In the genomic region with DNA sequence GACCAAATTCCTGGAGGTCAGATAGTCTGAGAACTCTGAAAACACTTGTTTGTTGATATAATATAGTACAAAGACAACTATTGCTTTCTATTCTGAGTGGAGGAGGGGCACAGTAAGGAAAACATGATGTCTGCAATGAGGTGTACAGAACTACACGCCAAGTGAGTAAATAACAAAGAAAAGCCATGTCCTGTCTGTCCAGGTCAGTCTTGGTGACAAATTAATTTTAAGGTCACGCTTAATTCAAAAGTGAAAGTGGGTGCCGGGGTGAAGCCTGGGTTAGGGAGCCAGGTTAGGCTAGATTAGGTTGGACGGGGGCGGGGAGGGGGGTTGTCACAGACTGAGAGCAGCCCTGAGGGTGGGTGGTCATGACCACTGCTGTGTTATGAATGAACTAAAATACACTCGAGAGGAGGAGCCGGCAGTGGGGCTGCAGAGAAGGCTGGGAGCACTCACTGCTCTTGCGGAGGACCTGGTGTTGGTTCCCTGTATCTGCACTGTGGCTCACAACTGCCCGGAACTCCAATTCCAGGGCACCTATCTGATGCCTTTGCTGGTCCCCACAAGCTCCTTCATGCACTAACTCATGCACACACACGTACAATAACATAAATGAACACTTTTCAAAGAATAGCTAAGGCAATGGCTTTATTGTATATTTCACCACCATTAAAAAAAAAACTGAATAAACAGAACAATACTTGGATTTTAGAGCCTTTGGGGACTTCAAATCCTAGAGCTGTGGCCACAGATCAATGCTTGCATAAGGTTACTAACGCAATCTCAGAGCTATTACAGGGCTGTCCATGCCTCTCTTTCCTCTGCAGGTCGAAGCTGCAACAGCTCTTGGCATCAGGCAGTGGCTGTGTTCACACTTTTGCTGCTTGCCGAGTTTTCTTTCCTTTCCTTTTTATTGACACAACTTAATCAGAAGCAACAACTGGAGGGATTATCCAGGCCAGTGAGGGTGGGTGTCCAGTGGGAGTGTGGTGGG, we compare ENCODE assay signal across 10 mouse cellular contexts. TPM values are rescaled to one million over a fixed set of nuclear protein-coding genes. Genes with fewer than 3 reads are reported as not detected.
DNase-seq lines count a peak whose midpoint lies in the region; ATAC-seq lines count a peak whose summit lies in the region.
"Had no signal": no experiment of that assay in that cellular context is flagged by ENCODE, and none has a peak within 500 bp of the region (broad histone marks: within the 10 kb centered on the region; RNA-seq: fewer than 3 reads in every experiment).

No protein-coding gene starts in this region.

- no peak overlapping the region for H3K9ac ChIP-seq in heart, embryonic 16.5 days (ENCODE audit: low read length)
- no peak overlapping the region for H3K9ac ChIP-seq in heart, embryonic 11.5 days (ENCODE audit: low read depth, low read length)
- H3K9ac ChIP-seq in stomach, embryonic 15.5 days = no peak overlapping the region
- no peak overlapping the region for H3K9ac ChIP-seq in hindbrain, embryonic 12.5 days
- H3K9ac ChIP-seq: hindbrain, embryonic 15.5 days had no signal

- peak overlapping the region; percentile 25; the same call in 1 of the 2 replicates for H3K4me2 ChIP-seq in heart, embryonic 16.5 days (ENCODE audit: low read depth, low read length)
- no peak overlapping the region for H3K4me2 ChIP-seq in heart, embryonic 11.5 days
- H3K4me2 ChIP-seq in stomach, embryonic 15.5 days = peak overlapping the region; percentile 30
- H3K4me2 ChIP-seq in hindbrain, embryonic 12.5 days (replicated peaks) = no peak overlapping the region
- H3K4me2 ChIP-seq: hindbrain, embryonic 15.5 days had no signal

- H3K27me3 ChIP-seq in heart, embryonic 16.5 days (ENCODE audit: control insufficient read depth, insufficient read depth, low read length) = no peaks in the 10 kb centered on the region
- H3K27me3 ChIP-seq in heart, embryonic 11.5 days (ENCODE audit: control insufficient read depth, insufficient read depth, low read length) = peaks cover 4% of the 10 kb centered on the region; the same call in 1 of the 2 replicates
- H3K27me3 ChIP-seq in stomach, embryonic 15.5 days (replicated peaks) = no peaks in the 10 kb centered on the region
- peaks cover 26% of the 10 kb centered on the region for H3K27me3 ChIP-seq in hindbrain, embryonic 12.5 days
- H3K27me3 ChIP-seq: CH12.LX had no signal

- no peaks in the 10 kb centered on the region for H3K9me3 ChIP-seq in heart, embryonic 16.5 days (replicated peaks; ENCODE audit: control insufficient read depth, low read length)
- H3K9me3 ChIP-seq in heart, embryonic 11.5 days (replicated peaks; ENCODE audit: control insufficient read depth, low read length) = no peaks in the 10 kb centered on the region
- H3K9me3 ChIP-seq in stomach, embryonic 15.5 days = no peaks in the 10 kb centered on the region
- H3K9me3 ChIP-seq in hindbrain, embryonic 12.5 days (replicated peaks) = no peaks in the 10 kb centered on the region
- H3K9me3 ChIP-seq: hindbrain, embryonic 15.5 days had no signal

- H3K36me3 ChIP-seq in heart, embryonic 16.5 days (ENCODE audit: control insufficient read depth, insufficient read depth) = no peaks in the 10 kb centered on the region
- no peaks in the 10 kb centered on the region for H3K36me3 ChIP-seq in heart, embryonic 11.5 days (ENCODE audit: control insufficient read depth, insufficient read depth, low read length)
- H3K36me3 ChIP-seq in stomach, embryonic 15.5 days = no peaks in the 10 kb centered on the region
- H3K36me3 ChIP-seq in hindbrain, embryonic 12.5 days = no peaks in the 10 kb centered on the region
- H3K36me3 ChIP-seq: hindbrain, embryonic 15.5 days had no signal

- H3K27ac ChIP-seq in heart, embryonic 16.5 days (ENCODE audit: low read length) = no peak overlapping the region
- no peak overlapping the region for H3K27ac ChIP-seq in heart, embryonic 11.5 days (ENCODE audit: low read depth, low read length)
- H3K27ac ChIP-seq in stomach, embryonic 15.5 days = no peak overlapping the region
- H3K27ac ChIP-seq in hindbrain, embryonic 12.5 days = no peak overlapping the region
- H3K27ac ChIP-seq: hindbrain, embryonic 15.5 days had no signal

- H3K4me3 ChIP-seq in heart, embryonic 16.5 days (ENCODE audit: low read length) = no peak overlapping the region
- H3K4me3 ChIP-seq in heart, embryonic 11.5 days (ENCODE audit: low read depth, low read length) = no peak overlapping the region
- H3K4me3 ChIP-seq in stomach, embryonic 15.5 days (replicated peaks) = peak overlapping the region; percentile 6; the same call in 1 of the 2 replicates
- H3K4me3 ChIP-seq in hindbrain, embryonic 12.5 days = no peak overlapping the region
- H3K4me3 ChIP-seq: hindbrain, embryonic 15.5 days had no signal

- 68% methylated on average over 13 of the region's 13 CpGs for WGBS in heart, embryonic 16.5 days
- WGBS in heart, embryonic 11.5 days (ENCODE audit: insufficient replicate concordance) = 71% methylated on average over 13 of the region's 13 CpGs
- WGBS in stomach, embryonic 15.5 days = 53% methylated on average over 13 of the region's 13 CpGs
- WGBS in hindbrain, embryonic 12.5 days = 64% methylated on average over 13 of the region's 13 CpGs

- no peaks in the 10 kb centered on the region; the same call in 1 of the 2 replicates for H3K4me1 ChIP-seq in heart, embryonic 16.5 days (ENCODE audit: control insufficient read depth, insufficient read depth, low read length)
- no peaks in the 10 kb centered on the region for H3K4me1 ChIP-seq in heart, embryonic 11.5 days (ENCODE audit: control insufficient read depth, insufficient read depth, low read length)
- H3K4me1 ChIP-seq in stomach, embryonic 15.5 days = peaks cover 8% of the 10 kb centered on the region; the same call in 1 of the 2 replicates
- H3K4me1 ChIP-seq in hindbrain, embryonic 12.5 days = peaks cover 16% of the 10 kb centered on the region

- no peak for ATAC-seq in heart, embryonic 16.5 days (replicated peaks; ENCODE audit: extremely low read depth, insufficient read depth, low FRiP score)
- no peak for ATAC-seq in heart, embryonic 11.5 days (replicated peaks; ENCODE audit: insufficient number of reproducible peaks, low FRiP score, low TSS enrichment)
- peak; percentile 9; the same call in 1 of the 2 replicates for ATAC-seq in granulocyte monocyte progenitor cell, adult 5-6 weeks (replicated peaks; ENCODE audit: poor library complexity, severe bottlenecking)
- ATAC-seq in stomach, embryonic 15.5 days (ENCODE audit: insufficient read depth, low FRiP score, low read depth) = no peak
- ATAC-seq in hindbrain, embryonic 12.5 days (ENCODE audit: low FRiP score) = no peak

- peak; percentile 19 for DNase-seq in thymus, postnatal 14 days
- no peak for DNase-seq in thymus, postnatal 0 days (ENCODE audit: low spot score)
- DNase-seq in layer of hippocampus, adult 8-10 months (ENCODE audit: low spot score in 2 of 2) = no peak

RNA-seq across cellular contexts. Expression of gene N4bp2l1, which starts 2.6 kb away (rescaled TPM):
- 5.4 and 9.6 TPM in 2 replicates for polyA plus RNA-seq in heart, embryonic 16.5 days (2015; fragmentation: Nextera tagmentation; extraction: Ambion mirVana)
- 3.0 and 3.2 TPM in 2 replicates for polyA plus RNA-seq in heart, embryonic 11.5 days (2014; fragmentation: Nextera tagmentation; extraction: Ambion mirVana)
- 47.7 and 48.6 TPM in 2 replicates for polyA plus RNA-seq in thymus, postnatal 0 days (2015; fragmentation: Nextera tagmentation; extraction: Ambion mirVana)
- 28.9 and 31.4 TPM in 2 replicates for total RNA-seq in granulocyte monocyte progenitor cell, adult 5-6 weeks (2014; fragmentation: Nextera tagmentation)
- 28.8 and 29.7 TPM in 2 replicates for total RNA-seq in granulocyte monocyte progenitor cell, adult 5-6 weeks (2017)
- polyA plus RNA-seq in stomach, embryonic 15.5 days (2015; fragmentation: Nextera tagmentation; extraction: Ambion mirVana) = 7.1 and 7.8 TPM in 2 replicates
- 10 to 100 TPM; 49.7 to 69.3 (median 56.6) TPM for total RNA-seq in layer of hippocampus, adult 8-10 months (2022)
- polyA plus RNA-seq in hindbrain, embryonic 12.5 days (2016; fragmentation: Nextera tagmentation; extraction: Ambion mirVana) = 4.5 and 4.9 TPM in 2 replicates

Comparison
In these comparisons a context has a peak if more than half of its experiments do, and no peak if none do; other contexts are left out.
1. H3K4me2 ChIP-seq: peak in heart, embryonic 16.5 days (single experiment) and stomach, embryonic 15.5 days (single experiment); none in heart, embryonic 11.5 days (single experiment) and hindbrain, embryonic 12.5 days (single experiment).